Mouse (Mus musculus): ENCODE results near the gene Fam214a. TPM values are rescaled to one million over a fixed set of nuclear protein-coding genes. Genes with fewer than 3 reads are reported as not detected.

Gene Fam214a
- polyA plus RNA-seq, 1 experiment from 2014 or later = 12.0 TPM

DNA sequence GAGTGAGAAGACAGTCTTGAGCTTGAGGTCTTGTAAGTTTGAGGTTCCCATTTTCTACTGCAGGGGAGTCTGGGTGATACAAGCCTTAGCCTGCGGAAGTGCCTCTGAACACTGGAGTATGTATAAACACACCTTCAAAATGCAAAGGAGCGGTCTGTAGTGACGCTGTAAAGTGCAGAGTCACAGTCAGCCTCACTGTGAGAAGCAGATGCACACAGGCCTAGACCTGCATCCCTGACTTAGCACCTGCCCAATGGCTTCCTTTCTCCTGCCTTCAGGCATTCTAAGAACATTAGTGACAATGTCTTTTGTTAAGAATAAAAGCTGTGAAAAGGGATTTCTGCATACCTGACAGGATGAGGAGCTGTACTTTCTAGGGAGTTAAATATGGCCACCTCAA is 66.9 kb downstream of the Fam214a start:
- Histone ChIP-seq H3K36me3 (ENCODE audit: control insufficient read depth, insufficient read depth, low read length) (peaks cover 48% of the 10 kb centered on the region), H3K4me1 (ENCODE audit: control insufficient read depth, insufficient read depth, low read length) (peaks cover 11% of the 10 kb centered on the region), H3K9ac (ENCODE audit: low read depth, low read length) (no peak overlapping the region), H3K9me3 (ENCODE audit: control insufficient read depth, low read length) (no peaks in the 10 kb centered on the region), H3K27ac (replicated peaks; ENCODE audit: low read depth, low read length) (no peak overlapping the region), H3K4me3 (ENCODE audit: low read depth, low read length) (no peak overlapping the region), H3K4me2 (ENCODE audit: low read depth, low read length) (no peak overlapping the region), H3K27me3 (replicated peaks; ENCODE audit: control insufficient read depth, insufficient read depth, low read length) (no peaks in the 10 kb centered on the region)
- DNase-seq (ENCODE audit: low spot score) = no peak
- WGBS = 80% methylated on average over 3 of the region's 3 CpGs
- ATAC-seq (ENCODE audit: low read depth) = no peak

DNA sequence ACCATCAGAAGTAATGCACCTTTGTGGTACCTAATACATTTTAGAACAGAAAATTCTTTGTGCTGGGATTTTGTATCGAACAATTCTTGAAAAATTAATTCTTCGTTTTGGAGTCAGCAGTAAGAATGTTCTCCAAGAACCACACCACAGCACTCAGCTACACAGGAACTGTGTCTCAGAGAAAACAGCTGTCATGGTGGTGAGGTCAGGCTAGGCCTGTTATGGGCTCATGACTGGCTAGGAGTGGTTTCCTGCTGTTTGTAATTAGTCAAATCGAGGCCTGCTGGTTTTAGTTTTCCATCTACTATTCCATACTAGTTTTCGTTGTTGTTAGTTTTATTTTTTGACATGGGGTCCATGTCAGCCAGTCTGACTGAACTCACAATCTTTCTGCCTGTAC is 67.9 kb downstream of the Fam214a start:
- Histone ChIP-seq H3K9ac (ENCODE audit: low read depth, low read length) (no peak overlapping the region), H3K36me3 (ENCODE audit: control insufficient read depth, insufficient read depth, low read length) (peaks cover 46% of the 10 kb centered on the region), H3K27ac (replicated peaks; ENCODE audit: low read depth, low read length) (no peak overlapping the region), H3K9me3 (ENCODE audit: control insufficient read depth, low read length) (no peaks in the 10 kb centered on the region), H3K27me3 (replicated peaks; ENCODE audit: control insufficient read depth, insufficient read depth, low read length) (no peaks in the 10 kb centered on the region), H3K4me3 (ENCODE audit: low read depth, low read length) (no peak overlapping the region), H3K4me1 (ENCODE audit: control insufficient read depth, insufficient read depth, low read length) (peaks cover 11% of the 10 kb centered on the region), H3K4me2 (ENCODE audit: low read depth, low read length) (no peak overlapping the region)
- DNase-seq (ENCODE audit: low spot score) (no peak), ATAC-seq (ENCODE audit: low read depth) (no peak)
- 45% methylated on average over 4 of the region's 4 CpGs for WGBS

DNA sequence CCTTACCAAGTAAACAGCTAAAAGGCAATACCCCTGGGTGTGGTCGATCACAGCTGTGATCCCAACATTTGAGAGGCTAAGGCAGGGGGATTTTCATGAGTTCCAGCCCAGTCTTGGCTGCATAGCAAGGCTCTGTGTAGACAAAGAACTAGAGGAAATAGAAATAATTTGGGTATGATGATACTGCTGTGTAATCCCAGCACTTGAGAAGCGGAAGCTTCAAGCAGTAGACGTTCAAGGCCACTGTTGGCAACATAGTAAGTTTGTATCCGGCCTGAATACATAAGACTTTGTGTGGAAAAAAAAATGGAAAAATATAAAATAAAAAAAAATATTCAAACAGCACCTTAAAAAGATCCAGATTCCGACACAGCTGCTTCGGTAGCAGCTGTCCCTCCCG is 69.9 kb downstream of the Fam214a start:
- DNase-seq (ENCODE audit: low spot score) (peak; percentile 55), ATAC-seq (ENCODE audit: low read depth) (peak; percentile 44; the same call in 1 of the 2 replicates)
- 64% methylated on average over 7 of the region's 7 CpGs for WGBS
- Histone ChIP-seq H3K9ac (ENCODE audit: low read depth, low read length) (no peak overlapping the region), H3K9me3 (ENCODE audit: control insufficient read depth, low read length) (no peaks in the 10 kb centered on the region), H3K36me3 (ENCODE audit: control insufficient read depth, insufficient read depth, low read length) (peaks cover 42% of the 10 kb centered on the region), H3K4me1 (ENCODE audit: control insufficient read depth, insufficient read depth, low read length) (peaks cover 11% of the 10 kb centered on the region), H3K27me3 (replicated peaks; ENCODE audit: control insufficient read depth, insufficient read depth, low read length) (no peaks in the 10 kb centered on the region), H3K4me3 (ENCODE audit: low read depth, low read length) (no peak overlapping the region), H3K4me2 (ENCODE audit: low read depth, low read length) (no peak overlapping the region), H3K27ac (replicated peaks; ENCODE audit: low read depth, low read length) (0 out of 2 replicates have a peak overlapping the region, but pooled peaks have one; percentile 33)

DNA sequence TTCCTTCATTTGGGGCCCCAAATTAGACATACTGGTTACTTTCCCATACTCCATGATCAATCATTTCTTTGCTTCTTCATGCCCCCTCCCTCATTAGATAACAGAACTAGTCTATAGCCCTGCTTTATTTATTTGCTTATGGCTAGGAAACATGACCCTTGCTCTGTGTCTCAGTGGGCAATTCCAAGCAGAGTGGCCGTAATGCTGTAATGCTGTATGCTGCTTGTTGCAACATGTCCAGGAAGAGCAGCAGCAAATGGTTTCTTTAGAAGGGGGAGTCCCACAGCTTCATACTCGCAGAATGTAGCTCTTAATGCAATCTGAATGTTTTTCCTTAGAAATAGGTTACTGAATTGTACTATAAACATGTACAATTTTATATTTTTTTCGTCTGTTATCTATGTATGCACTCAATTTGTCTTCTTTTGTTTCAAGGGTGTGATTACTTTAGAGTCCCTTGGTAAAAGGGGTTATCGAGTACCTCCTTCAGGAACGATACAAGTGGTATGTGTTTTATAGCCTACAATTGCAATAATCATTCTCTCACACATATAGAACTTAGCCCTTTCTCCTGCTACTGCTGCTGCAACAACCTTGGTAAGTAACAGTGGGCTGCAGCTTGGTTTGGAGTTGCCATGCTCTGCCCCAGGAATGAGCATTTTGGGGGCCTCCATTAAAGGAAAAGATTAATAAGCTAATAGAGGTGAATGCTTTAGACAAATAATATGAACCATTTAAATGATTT is 70.6 kb downstream of the Fam214a start:
- H3K9ac ChIP-seq (ENCODE audit: low read depth, low read length) = no peak overlapping the region
- H3K36me3 ChIP-seq (ENCODE audit: control insufficient read depth, insufficient read depth, low read length) = peaks cover 37% of the 10 kb centered on the region
- no peaks in the 10 kb centered on the region for H3K27me3 ChIP-seq (replicated peaks; ENCODE audit: control insufficient read depth, insufficient read depth, low read length)
- 56% methylated on average over 5 of the region's 5 CpGs for WGBS
- H3K4me3 ChIP-seq (ENCODE audit: low read depth, low read length) = no peak overlapping the region
- no peaks in the 10 kb centered on the region for H3K9me3 ChIP-seq (ENCODE audit: control insufficient read depth, low read length)
- ATAC-seq (ENCODE audit: low read depth) (no peak), DNase-seq (ENCODE audit: low spot score) (no peak)
- H3K4me2 ChIP-seq (ENCODE audit: low read depth, low read length) = no peak overlapping the region
- peaks cover 11% of the 10 kb centered on the region for H3K4me1 ChIP-seq (ENCODE audit: control insufficient read depth, insufficient read depth, low read length)
- H3K27ac ChIP-seq (replicated peaks; ENCODE audit: low read depth, low read length) = no peak overlapping the region

DNA sequence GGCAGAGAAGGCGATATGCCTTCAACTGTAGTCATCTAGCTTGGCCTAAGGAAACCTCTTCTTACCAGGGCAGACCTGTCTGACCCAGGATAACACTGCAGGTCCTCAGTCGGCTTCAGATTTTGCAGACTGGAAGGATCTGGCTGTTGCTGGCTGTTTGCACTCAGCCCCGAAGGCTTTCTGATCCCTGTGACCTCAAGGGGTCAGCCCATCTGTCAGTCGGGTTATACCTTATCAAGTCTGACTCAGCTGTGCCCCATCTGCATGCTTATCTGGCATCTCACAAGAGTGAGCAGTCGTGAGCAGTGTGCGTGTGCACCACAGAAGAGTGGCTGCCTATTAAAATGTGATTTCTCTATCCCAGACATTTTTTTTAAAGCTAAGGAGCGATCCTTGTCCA is 71.4 kb downstream of the Fam214a start:
- no peak for DNase-seq (ENCODE audit: low spot score)
- H3K4me1 ChIP-seq (ENCODE audit: control insufficient read depth, insufficient read depth, low read length) = peaks cover 11% of the 10 kb centered on the region
- H3K4me2 ChIP-seq (ENCODE audit: low read depth, low read length) = no peak overlapping the region
- no peaks in the 10 kb centered on the region for H3K27me3 ChIP-seq (replicated peaks; ENCODE audit: control insufficient read depth, insufficient read depth, low read length)
- H3K4me3 ChIP-seq (ENCODE audit: low read depth, low read length) = no peak overlapping the region
- peaks cover 30% of the 10 kb centered on the region for H3K36me3 ChIP-seq (ENCODE audit: control insufficient read depth, insufficient read depth, low read length)
- H3K27ac ChIP-seq (replicated peaks; ENCODE audit: low read depth, low read length) = no peak overlapping the region
- no peak for ATAC-seq (ENCODE audit: low read depth)
- WGBS = 49% methylated on average over 7 of the region's 7 CpGs
- no peak overlapping the region for H3K9ac ChIP-seq (ENCODE audit: low read depth, low read length)
- no peaks in the 10 kb centered on the region for H3K9me3 ChIP-seq (ENCODE audit: control insufficient read depth, low read length)

DNA sequence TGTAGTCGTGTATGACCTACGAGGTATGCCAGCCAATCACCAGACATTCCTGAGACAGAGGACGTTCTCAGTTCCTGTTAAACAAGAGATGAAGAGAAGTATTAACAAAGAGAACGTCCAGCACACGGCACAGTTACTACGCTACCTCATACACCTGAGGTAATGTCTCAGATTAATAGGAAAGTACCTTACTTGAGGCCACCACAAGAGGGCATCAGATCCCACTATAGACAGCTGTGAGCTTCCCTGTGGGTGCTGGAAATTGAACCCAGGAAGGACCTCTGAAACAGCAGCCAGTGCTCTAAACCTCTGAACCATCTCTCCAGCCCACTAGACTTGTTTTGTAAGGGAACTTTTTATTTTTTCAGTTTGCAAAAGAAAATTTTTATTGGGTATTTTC is 73.0 kb downstream of the Fam214a start:
- ATAC-seq (ENCODE audit: low read depth) = no peak
- Histone ChIP-seq H3K9ac (ENCODE audit: low read depth, low read length) (no peak overlapping the region), H3K27me3 (replicated peaks; ENCODE audit: control insufficient read depth, insufficient read depth, low read length) (no peaks in the 10 kb centered on the region), H3K36me3 (ENCODE audit: control insufficient read depth, insufficient read depth, low read length) (peaks cover 23% of the 10 kb centered on the region; the same call in 1 of the 2 replicates), H3K27ac (replicated peaks; ENCODE audit: low read depth, low read length) (no peak overlapping the region), H3K4me2 (ENCODE audit: low read depth, low read length) (no peak overlapping the region), H3K9me3 (ENCODE audit: control insufficient read depth, low read length) (no peaks in the 10 kb centered on the region), H3K4me3 (ENCODE audit: low read depth, low read length) (no peak overlapping the region), H3K4me1 (ENCODE audit: control insufficient read depth, insufficient read depth, low read length) (peaks cover 11% of the 10 kb centered on the region)
- 75% methylated on average over 6 of the region's 6 CpGs for WGBS
- DNase-seq (ENCODE audit: low spot score) = no peak

DNA sequence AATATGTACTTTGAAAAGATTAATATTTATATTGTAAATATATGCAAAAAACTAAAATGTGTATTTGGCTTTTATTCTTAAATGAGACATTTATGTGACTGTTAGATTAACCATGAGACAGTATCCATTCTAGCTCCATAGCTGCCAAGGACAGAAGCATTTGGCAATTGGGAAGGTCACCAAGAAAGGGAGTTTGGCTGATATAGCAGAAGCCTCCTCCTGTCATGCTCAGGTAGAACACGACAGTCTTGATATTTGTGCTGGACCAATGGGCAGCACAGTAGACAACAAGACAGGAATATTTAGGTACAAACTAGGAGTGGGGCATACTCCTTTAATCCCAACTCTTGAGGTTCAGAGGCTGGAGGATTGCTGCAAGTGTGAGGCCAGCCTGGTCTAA is 79.7 kb downstream of the Fam214a start:
- Histone ChIP-seq H3K27ac (replicated peaks; ENCODE audit: low read depth, low read length) (no peak overlapping the region), H3K36me3 (ENCODE audit: control insufficient read depth, insufficient read depth, low read length) (0 out of 2 replicates have a peak, but pooled peaks cover 7% of the 10 kb centered on the region), H3K9ac (ENCODE audit: low read depth, low read length) (no peak overlapping the region), H3K4me1 (ENCODE audit: control insufficient read depth, insufficient read depth, low read length) (0 out of 2 replicates have a peak, but pooled peaks cover 3% of the 10 kb centered on the region), H3K4me3 (ENCODE audit: low read depth, low read length) (no peak overlapping the region), H3K27me3 (replicated peaks; ENCODE audit: control insufficient read depth, insufficient read depth, low read length) (no peaks in the 10 kb centered on the region), H3K9me3 (ENCODE audit: control insufficient read depth, low read length) (no peaks in the 10 kb centered on the region), H3K4me2 (ENCODE audit: low read depth, low read length) (no peak overlapping the region)
- no peak for ATAC-seq (ENCODE audit: low read depth)
- WGBS = 91% methylated on average over 1 of the region's 1 CpGs
- DNase-seq (ENCODE audit: low spot score) = no peak

DNA sequence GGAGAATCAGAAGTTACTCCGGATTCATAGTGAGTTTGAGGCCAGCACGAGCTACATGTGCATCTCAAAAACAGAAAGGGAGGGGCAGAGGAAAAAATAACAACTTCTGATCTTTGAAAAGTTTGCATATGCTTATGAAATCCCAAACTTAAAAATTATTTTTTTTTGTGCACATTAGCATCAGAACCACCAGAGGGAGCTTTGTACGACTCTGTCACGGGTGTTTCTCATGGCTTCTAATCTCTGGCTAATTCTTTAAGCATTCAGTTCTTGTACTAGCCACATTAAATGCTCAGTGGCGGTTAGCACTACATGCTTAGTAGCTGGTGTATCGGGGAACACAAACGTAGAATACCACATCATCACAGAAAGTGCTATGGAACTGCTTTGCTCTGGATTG is 80.5 kb downstream of the Fam214a start:
- WGBS = 48% methylated on average over 7 of the region's 7 CpGs
- no peaks in the 10 kb centered on the region for H3K9me3 ChIP-seq (ENCODE audit: control insufficient read depth, low read length)
- DNase-seq (ENCODE audit: low spot score) (peak; percentile 17), ATAC-seq (ENCODE audit: low read depth) (no peak)
- no peak overlapping the region for H3K9ac ChIP-seq (ENCODE audit: low read depth, low read length)
- 0 out of 2 replicates have a peak, but pooled peaks cover 7% of the 10 kb centered on the region for H3K36me3 ChIP-seq (ENCODE audit: control insufficient read depth, insufficient read depth, low read length)
- H3K4me2 ChIP-seq (ENCODE audit: low read depth, low read length) = no peak overlapping the region
- no peak overlapping the region for H3K4me3 ChIP-seq (ENCODE audit: low read depth, low read length)
- H3K27me3 ChIP-seq (replicated peaks; ENCODE audit: control insufficient read depth, insufficient read depth, low read length) = no peaks in the 10 kb centered on the region
- H3K27ac ChIP-seq (replicated peaks; ENCODE audit: low read depth, low read length) = no peak overlapping the region
- H3K4me1 ChIP-seq (ENCODE audit: control insufficient read depth, insufficient read depth, low read length) = 0 out of 2 replicates have a peak, but pooled peaks cover 3% of the 10 kb centered on the region

DNA sequence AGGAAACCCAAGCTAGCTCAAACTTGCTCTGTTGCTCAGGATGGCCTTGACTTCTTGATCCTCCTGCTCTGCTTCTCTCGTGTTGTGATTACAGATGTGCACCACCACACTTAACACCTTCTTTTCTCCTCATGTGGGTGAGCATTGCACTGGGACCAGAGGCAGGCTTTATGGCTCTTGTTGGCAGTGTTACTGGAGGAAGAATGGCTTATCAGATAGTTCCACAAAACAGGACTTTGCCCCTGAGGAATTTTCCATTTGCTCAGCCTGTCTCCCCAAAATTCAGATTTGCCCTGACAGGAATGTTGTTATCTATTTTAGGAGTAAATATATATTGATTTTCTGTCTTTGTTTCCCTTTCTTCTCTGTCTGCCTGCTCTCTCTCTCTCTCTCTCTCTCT is 82.0 kb downstream of the Fam214a start:
- no peaks in the 10 kb centered on the region for H3K27me3 ChIP-seq (replicated peaks; ENCODE audit: control insufficient read depth, insufficient read depth, low read length)
- no peak overlapping the region for H3K4me3 ChIP-seq (ENCODE audit: low read depth, low read length)
- 31% methylated on average over 1 of the region's 1 CpGs for WGBS
- no peak overlapping the region for H3K9ac ChIP-seq (ENCODE audit: low read depth, low read length)
- H3K4me2 ChIP-seq (ENCODE audit: low read depth, low read length) = no peak overlapping the region
- peaks cover 12% of the 10 kb centered on the region for H3K4me1 ChIP-seq (ENCODE audit: control insufficient read depth, insufficient read depth, low read length)
- no peak overlapping the region for H3K27ac ChIP-seq (replicated peaks; ENCODE audit: low read depth, low read length)
- DNase-seq (ENCODE audit: low spot score) (no peak), ATAC-seq (ENCODE audit: low read depth) (no peak)
- 0 out of 2 replicates have a peak, but pooled peaks cover 8% of the 10 kb centered on the region for H3K36me3 ChIP-seq (ENCODE audit: control insufficient read depth, insufficient read depth, low read length)
- H3K9me3 ChIP-seq (ENCODE audit: control insufficient read depth, low read length) = no peaks in the 10 kb centered on the region
